ENCODE assay signal across 9 mouse cellular contexts in genomic region chr12:29280081-29280788, GRCm38 (mm10).
DNase-seq lines count a peak whose midpoint lies in the region; ATAC-seq and TF ChIP-seq lines count a peak whose summit lies in the region.
"Had no signal": no experiment of that assay in that cellular context is flagged by ENCODE, and none has a peak within 500 bp of the region (broad histone marks: within the 10 kb centered on the region; RNA-seq: fewer than 3 reads in every experiment).

No protein-coding gene starts in this region.

- no peaks in the 10 kb centered on the region; the same call in 1 of the 2 replicates for H3K27me3 ChIP-seq in heart, embryonic 11.5 days (ENCODE audit: control insufficient read depth, insufficient read depth, low read length)
- H3K27me3 ChIP-seq in forebrain, postnatal 0 days (ENCODE audit: insufficient read depth, low read length) = no peaks in the 10 kb centered on the region
- no peaks in the 10 kb centered on the region for H3K27me3 ChIP-seq in midbrain, postnatal 0 days (ENCODE audit: insufficient read depth, low read length)

- intact Hi-C loops in left cerebral cortex, postnatal 36 days (cut with DNase I) = no loop called here

- no peak for TF ChIP-seq CTCF in forebrain, postnatal 0 days (IDR thresholded peaks at IDR 0.05; ENCODE audit: low read depth)
- TF ChIP-seq CTCF in midbrain, postnatal 0 days (IDR thresholded peaks at IDR 0.05) = peak; percentile 39

- ATAC-seq in heart, embryonic 11.5 days (replicated peaks; ENCODE audit: insufficient number of reproducible peaks, low FRiP score, low TSS enrichment) = no peak
- ATAC-seq in forebrain, postnatal 0 days = peak; percentile 87
- ATAC-seq in midbrain, postnatal 0 days (ENCODE audit: low FRiP score) = peak; percentile 59

- peaks cover 18% of the 10 kb centered on the region for H3K4me1 ChIP-seq in heart, embryonic 11.5 days (ENCODE audit: control insufficient read depth, insufficient read depth, low read length)
- peaks cover 20% of the 10 kb centered on the region for H3K4me1 ChIP-seq in forebrain, postnatal 0 days (ENCODE audit: insufficient read depth)
- H3K4me1 ChIP-seq in midbrain, postnatal 0 days (ENCODE audit: insufficient read depth, low read length) = peaks cover 14% of the 10 kb centered on the region
- H3K4me1 ChIP-seq: liver, embryonic 13.5 days had no signal

- DNase-seq in heart, adult 18-20 months = no peak
- peak; percentile 85 for DNase-seq in brain, adult 2 months (ENCODE audit: low read depth, low spot score)
- peak; percentile 77 for DNase-seq in forebrain, postnatal 0 days
- peak; percentile 35 to 52 for DNase-seq in left cerebral cortex, postnatal 36 days (ENCODE audit: low spot score in 2 of 2)
- DNase-seq in midbrain, postnatal 0 days (ENCODE audit: low spot score) = peak; percentile 64
- no peak for DNase-seq in thymus, postnatal 36 days
- DNase-seq in urinary bladder, adult 2 months (ENCODE audit: low spot score) = no peak
- DNase-seq: liver, embryonic 13.5 days had no signal

- 8% methylated on average over 9 of the region's 9 CpGs for WGBS in heart, embryonic 11.5 days (ENCODE audit: insufficient replicate concordance)
- WGBS in forebrain, postnatal 0 days = 3% methylated on average over 9 of the region's 9 CpGs
- WGBS in midbrain, postnatal 0 days = 6% methylated on average over 9 of the region's 9 CpGs

- 0 out of 2 replicates have a peak overlapping the region, but pooled peaks have one; percentile 35 for H3K27ac ChIP-seq in heart, embryonic 11.5 days (ENCODE audit: low read depth, low read length)
- peak overlapping the region; percentile 93 for H3K27ac ChIP-seq in forebrain, postnatal 0 days (ENCODE audit: low read depth, low read length)
- peak overlapping the region; percentile 80 for H3K27ac ChIP-seq in midbrain, postnatal 0 days (ENCODE audit: low read depth, low read length)
- H3K27ac ChIP-seq: liver, embryonic 13.5 days had no signal

- no peaks in the 10 kb centered on the region for H3K9me3 ChIP-seq in heart, embryonic 11.5 days (replicated peaks; ENCODE audit: control insufficient read depth, low read length)
- no peaks in the 10 kb centered on the region for H3K9me3 ChIP-seq in forebrain, postnatal 0 days (ENCODE audit: low read length)
- H3K9me3 ChIP-seq in midbrain, postnatal 0 days (ENCODE audit: low read length) = no peaks in the 10 kb centered on the region
- H3K9me3 ChIP-seq: liver, embryonic 13.5 days had no signal

- H3K4me3 ChIP-seq in heart, embryonic 11.5 days (ENCODE audit: low read depth, low read length) = 0 out of 2 replicates have a peak overlapping the region, but pooled peaks have one; percentile 12
- H3K4me3 ChIP-seq in forebrain, postnatal 0 days (ENCODE audit: low read depth, low read length) = no peak overlapping the region
- no peak overlapping the region for H3K4me3 ChIP-seq in midbrain, postnatal 0 days (ENCODE audit: low read depth, low read length)
- H3K4me3 ChIP-seq: liver, embryonic 13.5 days had no signal

- peak overlapping the region; percentile 34; the same call in 1 of the 2 replicates for H3K9ac ChIP-seq in heart, embryonic 11.5 days (ENCODE audit: low read depth, low read length)
- peak overlapping the region; percentile 45 for H3K9ac ChIP-seq in forebrain, postnatal 0 days
- H3K9ac ChIP-seq in midbrain, postnatal 0 days (replicated peaks; ENCODE audit: low read length, poor library complexity, severe bottlenecking) = peak overlapping the region; percentile 14
- H3K9ac ChIP-seq: liver, embryonic 13.5 days had no signal

- no peaks in the 10 kb centered on the region for H3K36me3 ChIP-seq in heart, embryonic 11.5 days (ENCODE audit: control insufficient read depth, insufficient read depth, low read length)
- no peaks in the 10 kb centered on the region for H3K36me3 ChIP-seq in forebrain, postnatal 0 days (ENCODE audit: insufficient read depth)
- H3K36me3 ChIP-seq in midbrain, postnatal 0 days (ENCODE audit: insufficient read depth, low read length) = no peaks in the 10 kb centered on the region
- H3K36me3 ChIP-seq: liver, embryonic 13.5 days had no signal

- H3K4me2 ChIP-seq in heart, embryonic 11.5 days = peak overlapping the region; percentile 54
- peak overlapping the region; percentile 32 for H3K4me2 ChIP-seq in forebrain, postnatal 0 days (ENCODE audit: low read depth)
- H3K4me2 ChIP-seq in midbrain, postnatal 0 days (ENCODE audit: low read depth, low read length, poor library complexity, severe bottlenecking) = peak overlapping the region; percentile 28
- H3K4me2 ChIP-seq: liver, embryonic 13.5 days had no signal

Comparison
In these comparisons a context has a peak if more than half of its experiments do, and no peak if none do; other contexts are left out.
1. H3K27ac ChIP-seq: peak in every context shown above with its lines; median percentile 93 in forebrain, postnatal 0 days; 80 in midbrain, postnatal 0 days; 35 in heart, embryonic 11.5 days.
2. DNase-seq: peak in brain, adult 2 months (single experiment), forebrain, postnatal 0 days (single experiment), left cerebral cortex, postnatal 36 days (2 of 2) and midbrain, postnatal 0 days (single experiment); none in heart, adult 18-20 months (0 of 2), thymus, postnatal 36 days (0 of 2) and urinary bladder, adult 2 months (single experiment).
3. Peak in every context shown above with its lines, with median percentiles within 50 percentile points of each other: H3K4me2 ChIP-seq and H3K9ac ChIP-seq.